Mouse (Mus musculus) ES-Bruce4 (cell line): ENCODE measurements around the gene Ccdc18.

Experiments
- EP300 ChIP-seq: IDR thresholded peaks from 2 replicates; pipeline ENCODE4 v1.6.1; 2011; ENCODE audit warnings: low read depth, low read length; ENCODE audit not compliant: insufficient read depth
- POLR2A ChIP-seq: IDR thresholded peaks from one replicate; pipeline ENCODE4 v1.8.1; 2011; ENCODE audit warnings: low read length; ENCODE audit not compliant: insufficient read depth

- TF ChIP-seq EP300, result no peak
- no peak for TF ChIP-seq POLR2A
Observed at GRCm38 (mm10) chr5:108160796-108161195, 28.1 kb downstream of the Ccdc18 start.
